Mouse (Mus musculus): ENCODE measurements around the gene Fbrs.
"Not testable (repeated sequence)": the region's sequence is repeated elsewhere in the genome, so short reads cannot be mapped to it uniquely, and the experiment has no call there.

The Fbrs gene

GRCm38 (mm10) chr7:127478635-127479317, at the start of gene Fbrs:
Gene Fbrs (plus strand): TSS chr7:127479199.
- DNase-seq (ENCODE audit: low spot score in 2 of 2), result peak; percentile 98 to 99

DNA sequence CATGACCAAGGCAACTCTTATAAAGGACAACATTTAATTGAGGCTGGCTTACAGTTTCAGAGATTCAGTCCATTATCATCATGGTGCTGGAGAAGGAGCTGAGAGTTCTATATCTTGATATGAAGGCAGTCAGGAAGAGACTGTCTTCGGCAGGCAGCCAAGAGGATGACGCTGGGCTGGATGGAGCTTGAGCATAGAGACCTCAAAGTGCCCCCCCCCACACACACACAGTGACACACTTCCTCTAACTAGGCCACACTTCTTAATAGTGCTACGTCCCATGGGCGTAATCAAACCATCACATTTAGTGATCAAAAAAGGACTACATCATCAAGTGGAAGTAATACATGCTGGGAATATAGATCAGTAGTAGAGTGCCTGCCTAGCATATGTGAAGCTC, 43.8 kb upstream of the Fbrs start:
- no peak for DNase-seq (ENCODE audit: low spot score in 2 of 2)

- no peak for DNase-seq (ENCODE audit: low spot score in 2 of 2)
These were observed 41.3 kb upstream of the Fbrs start for GRCm38 (mm10) chr7:127437724-127438123.

DNA sequence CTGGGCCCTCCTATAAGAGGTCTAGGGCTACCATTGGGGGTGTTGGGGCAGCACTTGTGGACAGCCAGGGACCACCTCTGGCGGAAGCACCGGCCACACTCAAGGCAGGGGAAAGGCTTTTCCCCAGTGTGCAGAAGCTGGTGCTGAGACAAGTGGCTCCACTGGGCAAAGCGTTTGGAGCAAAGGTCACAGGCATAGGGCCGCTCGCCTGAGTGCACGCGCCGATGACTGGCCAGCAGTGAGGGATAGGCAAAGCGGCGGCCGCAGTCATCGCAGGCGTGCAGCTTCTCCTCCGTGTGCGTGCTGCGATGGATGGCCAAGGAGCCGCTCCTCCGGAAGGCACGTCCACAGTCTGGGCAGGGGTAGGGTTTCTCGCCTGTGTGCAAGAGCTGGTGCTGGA, 35.0 kb upstream of the Fbrs start:
- DNase-seq (ENCODE audit: low spot score in 2 of 2), result no peak

DNA sequence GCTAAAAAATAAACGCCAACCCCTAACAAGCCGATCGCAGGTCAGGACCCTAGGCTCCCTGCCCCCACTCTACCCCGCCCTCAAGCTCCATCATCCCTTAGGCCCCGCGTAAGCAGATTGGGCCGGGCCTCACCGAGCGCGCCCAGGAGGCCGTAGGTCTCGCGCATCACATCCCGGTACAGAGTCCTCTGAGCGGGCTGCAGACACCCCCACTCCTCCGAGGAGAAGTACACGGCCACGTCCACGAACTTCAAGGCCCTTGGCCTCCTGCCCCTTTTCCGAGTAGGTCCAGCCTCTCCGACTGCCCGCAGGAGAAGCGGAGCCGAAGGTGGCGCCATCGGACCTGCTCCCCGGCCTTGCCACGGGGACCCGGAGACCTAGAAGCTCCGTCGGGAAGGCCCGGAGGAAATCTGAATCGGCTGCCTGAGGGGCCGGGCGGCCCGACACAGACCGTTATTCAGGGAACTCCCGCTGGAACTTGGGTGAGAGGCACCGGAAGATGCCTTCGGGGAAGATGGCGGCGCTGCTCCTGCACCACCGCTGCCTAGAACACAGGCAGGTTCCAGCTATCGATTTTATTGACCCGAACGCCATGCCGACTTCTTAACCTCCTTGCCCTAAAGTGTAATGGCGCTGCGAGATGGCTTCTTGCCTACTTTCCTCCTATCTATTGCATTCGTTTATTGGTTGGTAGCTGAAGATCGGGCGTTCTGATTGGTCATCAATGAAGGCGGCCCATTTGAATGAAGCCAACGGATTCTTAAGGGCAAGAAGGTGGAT, 30.3 kb upstream of the Fbrs start, which contains the start of gene Zfp689:
Gene Zfp689 (minus strand): TSS at position 638 of the 780 bp plus-strand sequence.
- DNase-seq (ENCODE audit: low spot score in 2 of 2), result peak; percentile 96 to 97

GRCm38 (mm10) chr7:127449966-127450365, 29.0 kb upstream of the Fbrs start:
- no peak for DNase-seq (ENCODE audit: low spot score in 2 of 2)

GRCm38 (mm10) chr7:127453056-127453455, 25.9 kb upstream of the Fbrs start:
- DNase-seq (ENCODE audit: low spot score in 2 of 2), result no peak

- no peak for DNase-seq (ENCODE audit: low spot score in 2 of 2)
These were observed 24.1 kb upstream of the Fbrs start for GRCm38 (mm10) chr7:127454905-127455304.

GRCm38 (mm10) chr7:127458371-127459122, 20.5 kb upstream of the Fbrs start:
- not testable (repeated sequence) for DNase-seq (ENCODE audit: low spot score in 2 of 2)

- not testable (repeated sequence) for DNase-seq (ENCODE audit: low spot score in 2 of 2)
These were observed 19.7 kb upstream of the Fbrs start, which contains the start of gene Prr14 for GRCm38 (mm10) chr7:127459311-127459710. Gene Prr14 (plus strand): TSS chr7:127459611.

GRCm38 (mm10) chr7:127465191-127465590, 13.8 kb upstream of the Fbrs start:
- no peak for DNase-seq (ENCODE audit: low spot score in 2 of 2)

DNA sequence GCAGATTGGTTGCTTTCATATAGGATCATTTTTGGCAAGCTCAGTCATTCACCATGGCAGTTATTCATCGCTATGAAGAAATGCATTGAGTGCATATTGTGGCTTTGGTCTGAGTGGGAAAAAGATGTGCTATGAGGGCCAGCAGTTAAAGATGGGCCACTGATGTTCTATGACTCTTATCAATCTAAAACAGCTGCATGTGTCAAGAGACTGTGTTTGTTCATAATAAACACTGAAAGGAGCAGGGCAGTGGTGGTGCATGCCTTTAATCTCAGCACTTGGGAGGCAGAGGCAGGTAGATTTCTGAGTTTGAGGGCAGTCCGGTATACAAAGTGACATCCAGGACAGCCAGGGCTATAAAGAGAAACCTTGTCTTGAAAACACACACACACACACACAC, 13.3 kb upstream of the Fbrs start:
- DNase-seq (ENCODE audit: low spot score in 2 of 2), result not testable (repeated sequence)

- no peak for DNase-seq (ENCODE audit: low spot score in 2 of 2)
These were observed 12.4 kb upstream of the Fbrs start for GRCm38 (mm10) chr7:127466606-127467005.

DNA sequence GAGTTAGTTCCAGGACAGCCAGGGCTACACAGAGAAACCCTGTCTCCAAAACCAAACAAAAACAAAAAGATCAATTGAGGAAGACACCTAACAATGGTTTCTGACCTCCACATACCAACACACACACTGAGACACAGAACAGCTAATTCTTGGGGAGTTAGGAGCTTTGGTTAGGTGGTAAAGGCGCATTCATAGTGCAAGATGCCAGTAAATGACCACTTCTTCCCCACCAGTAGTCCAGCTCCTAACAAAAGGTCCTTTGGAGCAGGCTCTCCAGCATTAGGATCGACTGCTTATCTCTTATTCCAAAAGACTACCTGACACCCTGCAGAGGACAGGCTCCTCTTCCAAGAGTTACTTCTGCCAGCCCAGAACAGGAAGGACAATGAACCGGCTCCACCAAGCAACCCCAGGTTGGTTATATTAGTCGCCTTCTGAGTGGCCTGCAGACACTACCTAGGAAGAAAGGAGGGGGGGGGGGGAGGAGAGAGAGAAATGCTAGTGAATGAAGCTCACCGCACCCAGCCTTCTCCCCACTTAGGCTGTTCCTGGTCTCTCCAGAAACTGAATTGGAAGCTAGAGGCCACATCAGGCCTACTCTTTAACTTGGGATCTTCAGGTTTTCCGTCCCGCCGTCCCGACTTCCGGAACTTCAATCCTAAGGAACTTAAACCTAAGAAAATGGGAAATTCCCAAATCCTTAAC, 8.8 kb upstream of the Fbrs start:
- DNase-seq (ENCODE audit: low spot score in 2 of 2), result peak; percentile 25 to 27

- DNase-seq (ENCODE audit: low spot score in 2 of 2), result peak; percentile 96
These were observed 8.0 kb upstream of the Fbrs start for GRCm38 (mm10) chr7:127470743-127471645.

GRCm38 (mm10) chr7:127471646-127472010, 7.4 kb upstream of the Fbrs start:
- DNase-seq (ENCODE audit: low spot score in 2 of 2), result no peak

GRCm38 (mm10) chr7:127472060-127472459, 6.9 kb upstream of the Fbrs start:
- DNase-seq (ENCODE audit: low spot score in 2 of 2), result no peak

DNA sequence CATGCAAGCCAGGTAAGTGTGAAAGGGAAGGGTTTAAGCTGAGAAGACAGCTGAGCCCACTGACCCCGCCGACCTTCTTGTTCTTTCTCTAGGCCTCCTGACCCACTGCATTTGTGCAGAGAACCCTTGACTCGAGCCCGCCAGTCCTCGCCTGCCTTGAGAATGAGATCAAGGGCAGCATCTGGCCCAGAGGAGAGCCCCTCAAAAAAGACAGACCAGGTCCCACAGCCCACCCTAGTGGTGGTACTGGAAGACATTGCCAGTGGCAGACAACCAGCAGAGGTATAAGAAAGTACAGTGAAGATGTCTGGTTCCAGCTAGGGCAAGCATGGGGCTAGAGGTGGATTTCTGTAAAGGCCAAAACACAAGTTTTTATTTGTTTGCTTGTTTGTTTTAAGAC, 5.3 kb upstream of the Fbrs start:
- DNase-seq (ENCODE audit: low spot score in 2 of 2), result no peak

GRCm38 (mm10) chr7:127474378-127475070, 4.5 kb upstream of the Fbrs start:
- no peak for DNase-seq (ENCODE audit: low spot score in 2 of 2)

- no peak for DNase-seq (ENCODE audit: low spot score in 2 of 2)
These were observed 3.7 kb upstream of the Fbrs start for GRCm38 (mm10) chr7:127475186-127475740.
